Mouse (Mus musculus) embryo, embryonic 9.5 days (tissue): ENCODE results near the gene Wnk2.

Experiments
- DNase-seq: peaks from one replicate; pipeline ENCODE4 v3.0.0-alpha.2; 2017; ENCODE audit errors: extremely low spot score

Gene Wnk2

DNA sequence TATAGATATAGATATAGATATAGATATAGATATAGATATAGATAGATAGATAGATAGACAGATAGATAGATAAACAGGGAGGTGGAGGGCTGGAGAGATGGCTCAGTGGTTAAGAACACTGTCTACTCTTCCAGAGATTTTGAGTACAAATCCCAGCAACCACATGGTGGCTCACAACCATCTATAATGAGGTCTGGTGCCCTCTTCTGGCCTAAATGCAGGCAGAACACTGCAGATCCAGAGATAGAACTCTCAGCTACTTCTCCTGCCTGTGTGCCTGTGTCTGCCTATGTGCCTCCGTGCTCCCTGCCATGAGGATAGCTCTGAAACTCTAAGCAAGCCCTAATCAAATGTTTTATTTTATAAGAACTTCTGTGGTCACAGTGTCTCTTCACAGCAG is 100.4 kb downstream of the Wnk2 start:
- no peak for DNase-seq

DNA sequence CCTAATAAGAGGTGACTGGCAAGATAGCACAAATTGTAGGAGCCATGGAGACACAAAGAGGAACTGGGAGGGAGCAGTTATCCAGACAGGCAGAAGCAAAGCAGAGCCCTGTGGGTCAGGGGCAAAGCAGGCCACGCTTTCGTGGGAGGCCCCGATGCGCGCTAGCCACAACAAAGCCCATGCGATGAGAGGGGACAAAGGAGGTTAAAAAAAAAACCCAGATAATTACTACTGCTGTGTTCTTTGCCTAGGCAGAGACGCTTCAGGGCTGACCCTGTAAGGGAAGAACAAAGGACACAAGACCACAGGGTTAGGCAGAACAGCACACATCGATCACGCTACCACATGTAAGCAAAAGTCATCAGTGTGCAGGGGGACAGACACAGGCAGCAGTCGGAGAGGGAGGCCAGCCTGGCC is 103.7 kb downstream of the Wnk2 start:
- DNase-seq = peak; percentile 36

DNA sequence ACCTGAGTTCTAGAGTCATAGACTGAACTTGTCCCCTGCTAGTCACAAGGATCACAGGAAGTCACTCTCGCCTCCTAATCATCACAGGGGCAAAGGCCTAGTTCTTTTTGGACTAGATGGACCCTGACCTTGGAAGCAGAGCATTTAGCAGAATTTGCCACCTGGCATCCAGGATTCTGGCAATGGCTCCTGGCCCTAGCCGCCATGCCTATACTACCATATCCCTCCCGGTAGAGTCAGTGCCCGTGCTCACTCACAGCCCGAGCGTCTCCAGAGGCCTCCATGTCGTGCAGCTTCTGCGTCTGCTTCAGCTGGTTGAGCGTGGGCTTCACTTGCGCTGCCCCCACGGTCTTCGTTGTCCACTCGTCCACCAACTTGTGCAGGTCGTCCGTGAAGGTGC is 105.4 kb downstream of the Wnk2 start:
- DNase-seq = no peak

DNA sequence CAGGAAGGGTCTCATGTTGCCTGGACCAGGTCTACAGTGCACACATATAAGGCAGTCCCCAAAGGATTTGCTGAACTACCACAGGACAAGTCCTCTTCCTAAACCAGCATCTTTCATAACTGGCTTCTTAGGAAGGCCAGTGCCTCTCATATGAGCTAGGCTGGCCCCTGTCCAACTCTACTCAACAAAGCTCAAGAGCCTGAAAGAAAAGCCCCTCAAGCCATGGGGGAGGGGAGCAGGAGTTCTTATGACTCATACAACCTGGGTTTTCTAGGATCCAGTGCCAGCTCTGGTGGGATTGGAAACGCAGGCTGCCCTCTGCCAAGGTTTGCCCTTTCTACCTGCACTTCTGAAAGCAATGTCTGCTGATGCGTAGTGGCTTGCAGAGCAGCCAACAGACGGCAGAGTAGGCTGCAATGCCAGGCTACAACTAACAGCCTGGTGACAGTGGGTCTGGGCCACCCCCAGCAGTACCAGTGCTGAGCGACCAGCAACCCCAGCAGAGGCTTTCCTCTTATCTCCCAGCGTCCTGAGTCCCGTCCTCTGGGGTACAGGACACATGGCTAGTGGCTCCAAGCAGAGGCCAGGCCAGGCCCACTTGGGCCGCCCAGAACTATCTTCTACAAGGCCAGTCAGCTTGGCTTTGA is 110.8 kb downstream of the Wnk2 start:
- DNase-seq = no peak

DNA sequence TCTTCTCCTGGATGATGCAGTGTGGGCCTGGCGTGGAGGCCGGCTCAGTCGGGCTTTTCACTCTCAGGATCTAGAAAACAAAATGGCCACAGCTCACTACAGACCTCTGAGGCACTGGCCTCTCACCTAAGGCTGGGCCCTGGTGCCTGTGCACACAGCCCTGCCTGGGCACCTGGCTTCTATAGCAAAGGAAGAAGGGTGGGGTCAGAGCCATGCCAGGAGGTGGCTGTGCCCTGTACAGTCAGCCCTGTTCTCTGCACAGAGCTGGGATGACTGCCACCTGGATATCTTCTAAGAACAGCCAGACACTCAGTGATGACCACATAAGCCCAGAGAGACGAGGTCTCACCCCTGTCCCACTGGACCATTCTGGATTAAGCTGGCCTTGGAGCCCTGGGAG is 111.4 kb downstream of the Wnk2 start:
- DNase-seq = no peak

DNA sequence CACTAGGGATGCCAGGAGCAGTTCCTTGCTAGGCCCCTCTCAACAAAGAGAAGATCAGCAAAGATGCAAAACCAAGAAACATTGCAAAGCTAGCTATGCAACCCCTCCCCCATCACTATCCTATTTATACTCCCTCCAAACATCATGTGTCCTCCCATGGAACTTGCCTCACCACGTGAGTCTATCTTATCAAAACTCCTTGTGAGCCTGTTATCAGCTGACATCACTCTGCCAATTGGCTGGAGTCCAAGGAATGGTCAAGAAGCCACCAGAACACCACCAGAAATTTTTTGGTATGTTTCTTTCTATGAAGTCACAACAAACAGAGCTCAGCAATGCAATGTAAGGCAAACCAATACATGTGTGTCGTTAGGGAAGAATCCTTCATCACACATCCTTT is 116.8 kb downstream of the Wnk2 start:
- DNase-seq = no peak

DNA sequence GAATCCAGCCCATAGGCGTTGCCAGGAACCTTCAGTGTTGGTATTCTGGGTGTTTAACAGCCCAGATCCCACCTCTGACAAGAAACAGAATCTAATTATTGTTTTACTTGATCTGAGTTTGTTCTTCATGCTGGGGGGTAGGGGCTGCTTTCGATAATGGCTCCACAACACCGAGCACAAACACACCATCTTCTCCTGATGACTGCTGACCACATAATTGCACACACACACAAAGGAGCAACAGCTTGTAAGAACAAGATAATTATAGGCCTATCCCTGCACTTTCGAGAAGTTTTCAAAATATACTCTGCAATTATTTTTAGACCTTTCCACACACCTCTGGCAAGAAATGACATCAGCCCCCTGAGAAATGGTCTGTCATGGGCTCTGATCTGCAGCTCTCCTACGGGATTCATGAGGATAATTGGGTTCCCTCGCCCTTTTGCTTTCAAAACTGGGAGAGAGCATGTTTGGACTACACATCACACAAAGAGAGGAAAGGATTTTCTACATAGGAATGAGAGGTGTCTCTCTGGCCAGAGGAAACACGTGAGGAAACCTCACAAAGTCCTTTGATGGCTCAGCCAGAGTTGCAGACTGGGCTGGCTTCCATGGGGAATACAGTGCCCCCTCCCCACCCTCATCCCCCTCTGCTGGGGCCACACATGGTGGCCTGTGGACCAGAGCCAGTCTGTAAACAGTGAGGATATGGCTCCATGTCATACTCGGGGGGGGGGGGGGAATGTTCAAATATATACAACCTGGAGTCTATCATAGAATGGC is 118.9 kb downstream of the Wnk2 start:
- DNase-seq = no peak

DNA sequence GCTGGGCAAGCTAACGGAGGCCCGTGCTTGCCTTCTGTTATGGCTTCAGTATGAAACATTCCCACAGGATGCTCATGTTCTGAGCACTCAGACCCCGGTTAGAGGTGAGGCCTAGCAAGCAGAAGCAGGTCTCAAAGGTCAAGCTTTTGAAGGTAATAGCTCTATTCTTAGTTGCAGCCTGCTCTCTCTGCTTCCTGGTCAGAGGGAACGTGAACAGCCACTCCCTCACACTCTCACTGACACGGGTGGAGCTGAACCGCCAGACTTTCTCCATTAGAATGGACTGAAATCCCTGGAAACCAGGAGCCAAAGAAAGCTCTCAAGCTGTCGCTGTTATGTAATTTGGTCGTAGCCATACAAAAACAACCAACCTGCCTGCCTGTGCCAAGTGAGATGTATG is 120.8 kb downstream of the Wnk2 start:
- no peak for DNase-seq

DNA sequence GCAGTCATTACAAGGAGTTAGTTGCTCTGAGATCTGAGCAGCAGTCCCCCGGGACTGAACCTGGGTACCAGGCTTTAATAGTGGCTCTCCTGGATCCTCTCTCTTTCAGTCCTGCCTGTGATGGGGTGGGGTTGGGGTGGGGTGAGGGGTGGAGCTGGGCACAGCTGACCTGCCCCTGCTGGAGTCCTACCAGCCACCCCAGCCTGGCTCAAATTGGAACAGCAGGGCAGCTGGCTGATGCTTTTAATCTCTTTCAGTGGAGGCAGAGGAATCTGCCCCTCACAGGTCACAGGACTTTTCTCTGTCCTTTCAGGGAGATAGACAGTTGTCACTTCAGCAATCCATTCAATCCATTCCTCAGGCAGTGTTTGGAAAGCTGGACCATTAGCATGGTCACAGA is 122.3 kb downstream of the Wnk2 start:
- no peak for DNase-seq

DNA sequence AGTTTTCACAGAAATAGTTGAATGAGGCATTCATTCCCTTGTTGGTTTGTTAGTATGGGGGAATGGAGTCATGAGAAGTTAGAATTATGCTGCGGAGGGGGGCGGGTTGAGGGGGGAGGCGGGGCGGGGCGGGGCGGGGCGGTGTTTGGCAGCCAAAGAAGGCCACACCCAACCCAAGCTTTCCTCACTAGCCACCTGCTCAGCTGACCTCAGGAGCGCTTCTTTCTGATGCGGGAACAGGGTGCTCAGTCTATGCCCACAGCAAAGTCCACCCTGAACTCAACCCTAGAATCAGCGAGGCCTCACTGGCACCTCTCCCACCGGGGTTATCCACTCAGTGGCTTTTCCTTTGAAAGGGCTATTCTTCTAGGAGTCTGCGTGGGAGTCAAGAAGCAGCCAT is 123.1 kb downstream of the Wnk2 start:
- DNase-seq = no peak

DNA sequence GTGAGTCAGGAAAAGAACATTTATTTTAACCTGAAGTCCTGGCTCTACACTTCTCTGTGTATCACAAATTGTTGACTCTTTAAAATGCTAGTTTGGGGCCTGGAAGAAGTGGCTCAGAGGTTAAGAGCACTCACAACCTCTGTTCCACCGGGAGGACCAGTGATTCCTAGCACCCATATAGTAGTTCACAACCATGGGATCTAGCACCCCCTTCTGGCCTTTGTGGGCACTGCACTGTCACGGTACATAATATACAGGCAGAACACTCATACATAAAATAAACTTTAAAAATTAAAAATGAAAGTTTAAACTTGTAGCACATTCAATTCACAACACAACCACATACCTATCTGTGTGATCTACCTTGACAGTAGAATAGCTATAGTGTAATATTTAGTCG is 126.1 kb downstream of the Wnk2 start:
- no peak for DNase-seq

DNA sequence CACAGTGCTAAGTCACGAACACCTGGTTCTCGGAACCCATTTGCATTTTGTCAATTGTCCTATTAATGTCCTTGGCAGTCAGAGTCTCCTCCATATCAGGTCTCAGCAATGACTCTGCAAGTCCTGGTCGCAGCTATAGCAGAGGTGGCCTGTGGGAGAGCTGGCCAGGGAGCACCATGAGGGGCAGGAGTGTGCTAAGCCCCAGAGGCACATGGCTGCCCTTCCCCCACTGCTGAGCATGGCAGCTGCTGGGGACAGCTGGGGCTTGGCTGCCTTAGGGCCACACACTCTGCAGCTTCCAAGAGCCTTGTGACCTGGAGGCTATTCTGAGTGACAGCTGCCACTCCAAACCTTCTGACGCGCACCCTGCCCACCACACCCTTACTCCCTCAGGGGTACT is 127.7 kb downstream of the Wnk2 start:
- no peak for DNase-seq

DNA sequence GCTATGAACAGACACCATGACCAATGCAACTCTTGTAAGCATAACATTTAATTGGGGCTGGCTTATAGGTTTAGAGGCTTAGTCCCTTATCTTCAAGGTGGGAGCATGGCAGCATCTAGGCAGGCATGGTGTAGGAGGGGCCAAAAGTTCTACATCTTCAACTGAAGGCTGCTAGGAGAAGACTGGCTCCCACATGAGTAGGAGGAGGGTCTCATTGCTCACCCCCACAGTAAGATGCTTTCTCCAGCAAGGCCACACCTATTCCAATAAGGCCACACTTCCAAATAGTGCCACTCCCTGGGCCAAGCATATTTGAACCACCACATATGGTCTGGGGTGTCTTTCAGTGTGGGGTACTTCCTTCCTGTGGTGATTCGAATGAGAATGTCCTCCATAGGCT is 130.4 kb downstream of the Wnk2 start:
- no peak for DNase-seq

DNA sequence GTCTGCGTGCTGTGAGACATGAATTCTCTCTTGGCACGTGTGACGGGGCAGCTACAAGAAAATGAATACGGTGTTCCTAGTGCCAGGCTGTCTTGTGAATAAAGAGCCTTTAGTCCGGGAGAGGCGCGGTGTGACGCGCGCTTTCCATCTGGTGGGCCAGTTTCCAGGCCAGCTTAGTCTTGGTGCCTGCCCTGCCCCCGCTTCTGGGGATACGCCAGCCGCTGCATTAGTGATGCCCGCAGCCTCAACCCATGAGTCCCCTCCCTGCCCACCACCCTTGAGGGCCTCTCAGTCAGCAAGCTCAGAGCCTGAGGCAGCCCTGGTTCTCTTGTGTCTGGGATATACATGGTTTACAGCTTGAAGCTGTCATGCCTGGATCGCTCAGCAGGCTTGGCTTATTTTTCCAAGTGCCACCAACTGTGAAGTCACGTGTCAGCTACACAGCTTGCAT is 131.5 kb downstream of the Wnk2 start:
- DNase-seq = peak; percentile 67

DNA sequence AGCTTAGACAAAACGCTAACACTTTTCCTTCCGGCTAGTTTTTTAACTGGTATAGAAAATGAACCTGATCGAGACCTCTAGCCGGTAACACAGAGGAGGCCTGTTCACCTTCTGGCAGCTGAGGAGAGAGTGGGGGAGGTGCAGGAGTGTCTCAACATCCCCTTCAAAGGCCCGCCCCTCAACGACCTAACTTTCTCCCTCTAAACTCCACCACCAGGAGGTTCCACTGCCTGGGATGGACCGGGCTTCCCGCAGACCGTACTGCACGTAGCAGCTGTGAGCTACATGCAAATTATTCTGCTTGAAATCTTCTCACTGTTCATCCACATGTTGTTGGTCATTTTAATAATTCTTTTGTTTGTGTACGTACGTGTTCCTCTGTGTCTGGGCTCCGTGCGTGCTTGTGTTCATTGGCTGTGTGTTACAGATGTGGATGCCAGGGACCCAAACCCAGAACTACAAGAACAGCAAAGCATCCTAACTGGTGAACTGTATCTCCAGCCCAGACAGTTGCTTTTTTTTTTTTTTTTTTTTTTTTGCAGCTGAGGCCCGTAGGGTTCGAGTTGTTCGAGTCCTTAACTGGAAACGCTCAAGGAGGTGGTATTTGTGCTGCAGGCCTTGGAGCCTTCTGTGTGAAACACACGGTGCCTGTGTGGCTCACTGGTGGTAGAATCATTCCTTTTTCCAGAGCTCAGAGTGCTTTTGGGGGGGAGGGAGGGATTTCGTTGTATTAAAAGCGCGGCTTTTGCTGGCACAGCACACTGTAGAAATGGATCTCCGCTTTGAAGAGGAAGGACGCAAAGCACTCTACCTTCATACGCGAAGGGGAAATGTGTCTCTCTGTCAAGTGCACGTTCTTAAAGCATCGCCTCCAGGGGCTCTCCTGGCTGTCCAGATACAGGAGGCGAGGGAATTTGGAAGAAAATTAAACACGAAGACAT is 132.2 kb downstream of the Wnk2 start:
- DNase-seq = peak; percentile 48

DNA sequence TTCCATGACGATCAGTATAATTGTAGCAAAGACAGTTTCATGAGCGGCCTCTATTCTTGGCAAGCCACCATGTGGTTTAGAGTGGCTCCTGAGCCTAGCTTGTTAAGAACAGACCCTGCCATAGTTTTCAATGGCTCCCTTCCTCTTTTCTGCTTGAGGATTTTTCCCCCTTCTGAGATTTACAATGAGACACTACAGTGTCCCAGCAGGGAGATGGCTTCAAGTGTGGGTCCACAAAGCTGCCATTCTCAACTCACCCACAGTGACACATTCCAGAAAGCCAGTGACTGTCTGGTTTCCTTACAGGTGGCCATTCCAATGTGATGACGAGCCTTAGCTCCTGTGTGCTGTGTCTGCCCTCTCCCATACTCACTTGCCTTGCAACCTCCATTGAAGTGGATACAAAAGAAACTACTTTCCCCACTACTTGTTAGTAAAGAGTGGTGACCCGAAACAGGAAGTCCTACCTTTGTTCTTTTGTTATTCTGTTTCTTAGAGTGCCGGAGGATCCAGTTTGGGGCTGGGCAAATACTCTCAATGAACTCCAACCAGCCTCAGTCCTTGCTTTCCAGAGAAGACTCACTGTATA is 134.5 kb downstream of the Wnk2 start:
- no peak for DNase-seq

DNA sequence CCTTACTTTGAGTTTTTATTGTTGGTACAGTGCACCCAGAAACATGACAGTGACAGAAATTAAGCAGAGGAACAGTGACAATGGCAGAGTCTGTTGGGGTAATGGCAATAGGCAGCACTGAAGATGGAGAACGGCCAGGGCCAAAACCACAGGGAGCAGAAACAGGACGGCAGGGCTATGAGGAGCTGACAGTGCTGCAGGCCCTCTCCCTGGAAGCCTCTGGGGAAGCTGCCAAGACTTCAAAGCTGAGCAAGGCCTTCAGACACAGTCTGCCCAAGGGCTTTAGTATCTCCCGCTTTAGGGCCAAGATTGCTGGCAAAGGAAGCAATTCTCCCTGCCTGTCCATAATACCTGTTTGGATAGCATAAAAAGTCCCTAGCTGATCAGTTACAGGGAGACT is 146.1 kb downstream of the Wnk2 start:
- DNase-seq = no peak

DNA sequence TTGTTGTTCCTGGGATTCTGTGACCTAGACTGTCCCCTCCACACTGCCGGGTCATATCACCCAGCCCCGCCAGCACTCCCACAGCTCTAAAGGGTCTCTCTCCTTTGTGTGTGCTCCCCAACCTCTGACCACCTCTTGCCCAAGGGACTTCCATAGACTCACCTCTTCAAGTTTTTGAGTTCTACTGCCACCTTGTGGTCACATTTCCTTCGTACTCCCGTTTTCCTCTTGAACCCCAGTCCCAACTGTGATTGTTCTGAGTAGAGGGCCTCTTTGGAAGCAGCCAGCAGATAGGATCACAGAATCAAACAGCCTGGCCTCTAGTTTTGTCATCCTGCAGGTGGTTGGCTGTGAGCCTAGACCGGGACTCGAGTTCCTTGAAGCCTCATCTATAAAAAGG is 149.2 kb downstream of the Wnk2 start:
- peak; percentile 81 for DNase-seq

DNA sequence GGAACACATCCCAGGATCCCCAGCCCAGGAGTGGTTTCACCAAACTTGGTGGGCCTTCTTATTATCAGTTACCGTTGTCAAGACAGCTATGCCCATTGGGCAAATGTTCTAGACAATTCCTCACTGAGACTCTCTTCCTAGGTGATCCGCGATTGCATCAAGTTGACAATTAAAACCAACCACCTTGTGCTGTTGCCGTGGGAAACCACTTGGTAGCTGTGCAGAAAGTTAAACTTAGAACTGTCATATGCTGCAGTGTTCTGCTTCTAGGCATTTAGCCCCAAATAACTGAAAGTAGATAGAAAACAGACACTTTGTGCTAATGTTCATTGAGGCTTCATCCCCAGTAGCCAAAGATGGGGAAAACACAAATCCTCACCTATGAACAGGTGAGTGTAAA is 151.1 kb downstream of the Wnk2 start:
- DNase-seq = no peak

DNA sequence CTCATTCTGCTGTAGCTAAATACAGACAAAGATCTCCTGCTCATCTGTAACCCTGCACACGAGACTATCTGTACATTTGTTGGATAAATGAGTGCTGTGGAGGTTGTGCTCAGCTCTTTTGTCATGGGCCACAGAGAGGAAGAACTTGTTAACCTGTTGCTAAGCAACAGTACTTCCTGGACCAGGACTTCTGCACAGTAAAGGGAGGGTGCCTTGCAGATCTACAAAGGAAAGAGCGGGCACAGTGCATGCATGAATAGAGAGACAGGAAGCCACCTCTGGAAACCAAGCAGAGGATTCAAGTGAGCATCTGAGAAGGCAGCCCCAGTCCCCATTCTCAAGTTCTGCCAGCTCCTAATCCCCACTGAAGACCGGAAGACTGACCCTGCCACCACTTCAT is 152.9 kb downstream of the Wnk2 start:
- peak; percentile 14 for DNase-seq

DNA sequence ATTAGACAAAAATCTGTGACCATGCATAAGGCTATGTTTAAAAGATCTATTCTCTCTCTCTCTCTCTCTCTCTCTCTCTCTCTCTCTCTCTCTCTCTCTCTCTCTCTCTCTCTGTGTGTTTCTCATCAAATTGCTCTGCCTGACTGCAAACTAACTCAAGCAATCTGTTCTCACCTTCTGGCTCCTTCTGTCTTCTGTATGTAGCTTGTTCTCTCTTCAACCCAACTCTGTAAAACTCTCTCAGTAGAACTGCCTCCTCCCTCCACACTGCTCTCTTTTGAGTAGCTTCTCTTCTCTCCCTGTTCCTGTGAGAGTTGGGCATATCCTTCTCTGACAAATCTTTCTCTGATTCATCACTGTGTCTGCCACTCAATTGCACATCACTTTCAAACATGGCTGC is 154.9 kb downstream of the Wnk2 start:
- no peak for DNase-seq

DNA sequence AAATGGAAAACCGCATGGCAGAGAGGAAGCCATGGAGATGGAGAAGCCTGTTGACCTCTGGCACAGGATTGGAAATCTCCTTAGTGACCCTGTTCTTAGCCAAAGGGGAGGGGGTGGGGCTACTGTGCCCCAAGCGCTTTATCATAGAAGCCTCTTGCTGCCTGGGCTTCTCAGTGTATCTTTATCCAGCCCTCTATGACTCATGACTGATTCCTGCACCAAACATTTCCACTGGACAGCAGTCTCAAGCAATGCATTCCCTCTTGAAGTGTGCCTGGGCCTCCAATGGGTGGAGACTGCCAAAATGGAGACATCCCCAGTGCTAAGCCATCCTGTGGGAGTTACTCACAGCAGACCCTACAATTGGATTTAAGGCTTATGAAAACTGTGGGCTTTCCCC is 157.7 kb downstream of the Wnk2 start:
- no peak for DNase-seq
